Comparison of ENCODE assay signal across 20 mouse cellular contexts in genomic region chr12:54987156-54987555, GRCm38 (mm10). TPM values are rescaled to one million over a fixed set of nuclear protein-coding genes. Genes with fewer than 3 reads are reported as not detected.
"Had no signal": no experiment of that assay in that cellular context is flagged by ENCODE, and none has a peak within 500 bp of the region (broad histone marks: within the 10 kb centered on the region; RNA-seq: fewer than 3 reads in every experiment).

No protein-coding gene starts in this region.

- H3K9me3 ChIP-seq: limb, embryonic 10.5 days; lung, embryonic 15.5 days; midbrain, embryonic 12.5 days; neural tube, embryonic 15.5 days had no signal

- H3K36me3 ChIP-seq: lung, embryonic 15.5 days; midbrain, embryonic 12.5 days; neural tube, embryonic 15.5 days had no signal

- DNase-seq: kidney, adult 18-20 months; kidney, postnatal 10 days; kidney, postnatal 4 days; lung, postnatal 14 days; right cerebral cortex, postnatal 4 days; spleen, adult 18-20 months; thymus, adult 2 months; thymus, postnatal 25 days had no signal

- H3K27me3 ChIP-seq: lung, embryonic 15.5 days; midbrain, embryonic 12.5 days; neural tube, embryonic 15.5 days had no signal

RNA-seq across cellular contexts. Expression of gene Gm20403, which starts 0.8 kb away (rescaled TPM):
- polyA plus RNA-seq: kidney, embryonic 14.5 days; limb, embryonic 10.5 days; limb, embryonic 14.5 days; liver, embryonic 16.5 days; lung, embryonic 15.5 days; midbrain, embryonic 12.5 days; midbrain, postnatal 0 days; neural tube, embryonic 11.5 days; neural tube, embryonic 15.5 days; stomach, embryonic 14.5 days; testis, adult 2 months; thymus, adult 2 months; urinary bladder, adult 2 months had no signal
